Mouse (Mus musculus) lung, adult 2 months (tissue): ENCODE measurements around the gene Gm21863.
"Not testable (repeated sequence)": the region's sequence is repeated elsewhere in the genome, so short reads cannot be mapped to it uniquely, and the experiment has no call there.

Source experiments
- CTCF ChIP-seq: fragments of 200-500 bp; IDR thresholded peaks from 2 replicates; pipeline ENCODE4 v1.5.1; 2011; ENCODE audit warnings: mild to moderate bottlenecking, low read length, control low read depth; ENCODE audit not compliant: insufficient read depth
- POLR2A ChIP-seq: fragments of 200-500 bp; IDR thresholded peaks from 2 replicates; pipeline ENCODE4 v1.6.1; 2011; ENCODE audit warnings: low read depth, mild to moderate bottlenecking, control low read depth, low read length, borderline replicate concordance; ENCODE audit errors: extremely low read depth

DNA sequence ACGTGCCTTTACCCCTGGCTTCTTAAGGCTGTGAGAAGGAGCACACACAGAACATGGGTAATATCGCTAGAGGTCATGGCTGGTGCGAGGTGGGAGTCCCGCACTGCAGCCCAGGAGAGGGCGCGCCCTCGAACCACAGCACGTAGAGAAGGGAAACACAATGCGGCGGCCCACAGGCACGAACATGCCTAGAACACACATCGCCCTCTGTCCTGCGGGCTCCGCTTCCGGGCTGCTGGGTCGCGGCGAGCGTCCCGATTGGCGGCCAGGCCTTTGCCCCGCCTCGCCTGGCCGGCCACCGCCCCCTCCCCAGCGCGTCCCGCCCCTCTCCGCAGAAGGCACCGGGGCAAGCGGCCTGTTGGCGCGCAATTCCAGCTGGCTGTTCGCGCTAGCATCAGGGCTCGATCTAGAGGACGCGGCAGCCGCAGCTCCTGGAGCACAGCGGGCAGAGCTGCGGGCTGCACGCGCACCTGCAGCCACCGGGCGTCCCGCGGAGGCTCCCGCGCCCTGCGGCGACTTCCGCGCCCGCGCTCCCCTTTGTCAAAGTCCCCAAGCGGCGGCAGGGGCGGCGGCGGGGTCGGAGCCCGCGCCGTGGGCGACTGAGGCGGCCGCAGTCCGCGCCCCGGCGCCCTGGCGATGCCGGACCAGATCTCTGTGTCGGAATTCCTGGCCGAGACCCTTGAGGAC lies at the start of gene Gm21863:
- not testable (repeated sequence) for TF ChIP-seq CTCF, POLR2A
